Mouse (Mus musculus): ENCODE data around the gene Adamts6. TPM values are rescaled to one million over a fixed set of nuclear protein-coding genes. Genes with fewer than 3 reads are reported as not detected.

The Adamts6 gene
- 5.7 and 12.0 TPM in 2 replicates for polyA plus RNA-seq (2012; rRNA removed)

DNA sequence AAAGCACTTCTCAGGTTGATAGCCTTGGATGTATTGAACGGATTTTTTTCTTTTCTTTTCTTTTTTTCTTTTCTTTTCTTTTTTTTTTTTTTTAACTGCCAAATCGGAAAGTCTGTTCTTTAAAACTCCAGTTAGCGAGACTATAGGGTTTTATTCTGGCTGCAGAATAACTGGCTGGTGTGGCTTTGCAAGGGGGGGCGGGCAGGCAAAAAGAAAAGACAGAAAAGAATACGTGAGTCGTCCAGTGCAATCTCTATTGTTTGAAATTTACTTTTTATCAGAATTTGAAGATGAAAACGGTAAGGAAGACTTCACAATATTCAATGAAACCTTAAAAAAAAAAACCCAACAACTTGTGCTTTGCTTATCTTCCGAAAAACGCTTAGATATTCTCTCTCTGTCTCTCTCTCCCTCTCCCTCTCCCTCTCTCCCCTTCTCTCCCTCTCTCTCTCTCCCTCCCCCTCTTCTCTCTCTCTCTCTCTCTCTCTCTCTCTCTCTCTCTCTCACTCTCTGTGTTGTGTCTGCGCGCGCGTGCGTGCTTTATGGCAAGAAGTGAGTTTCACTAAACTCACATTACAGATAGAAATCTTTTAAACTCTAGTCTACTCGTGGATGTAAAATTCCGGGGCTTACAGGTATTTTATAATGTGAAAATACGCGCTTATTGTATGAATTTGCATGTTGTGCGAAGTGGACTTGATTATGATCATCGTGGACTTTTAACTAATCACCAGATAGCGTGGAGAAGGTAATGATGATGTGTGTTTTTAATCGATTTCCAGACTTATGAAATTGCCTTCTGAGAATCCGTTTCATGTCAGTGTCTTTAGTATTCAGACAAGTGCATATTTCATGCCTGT is at the start of gene Adamts6:
Gene Adamts6 (plus strand): TSS at position 470 of the 860 bp plus-strand sequence.

Other genes starting within 250 kb of the Adamts6 start
- gene Nln, start 178.2 kb upstream of the Adamts6 start, polyA plus RNA-seq (2012; rRNA removed), result 13.3 and 13.6 TPM in 2 replicates
- 12.0 and 12.2 TPM in 2 replicates for gene Sgtb, start 178.1 kb upstream of the Adamts6 start, polyA plus RNA-seq (2012; rRNA removed)
- 34.3 and 52.9 TPM in 2 replicates for gene Trappc13, start 109.4 kb upstream of the Adamts6 start, polyA plus RNA-seq (2012; rRNA removed)
- 14.2 and 21.5 TPM in 2 replicates for gene Trim23, start 109.0 kb upstream of the Adamts6 start, polyA plus RNA-seq (2012; rRNA removed)
- gene Cenpk, start 59.2 kb upstream of the Adamts6 start, polyA plus RNA-seq (2012; rRNA removed), result 27.0 and 38.7 TPM in 2 replicates
- gene Ppwd1, start 59.0 kb upstream of the Adamts6 start, polyA plus RNA-seq (2012; rRNA removed), result 22.4 and 28.7 TPM in 2 replicates

All from central nervous system, embryonic 11.5 days (tissue).